Mouse (Mus musculus): ENCODE results near the gene Dand5. TPM values are rescaled to one million over a fixed set of nuclear protein-coding genes. Genes with fewer than 3 reads are reported as not detected.

The Dand5 gene
- polyA plus RNA-seq, 1 experiment from 2014 or later: 6.6 TPM

GRCm38 (mm10) chr8:84845355-84846093, 22.9 kb upstream of the Dand5 start:
- peak overlapping the region; percentile 78 for H3K27ac ChIP-seq (ENCODE audit: low read length)
- WGBS: 9% methylated on average over 12 of the region's 12 CpGs

GRCm38 (mm10) chr8:84844397-84845070, 21.9 kb upstream of the Dand5 start:
- Histone ChIP-seq H3K36me3 (ENCODE audit: control insufficient read depth, insufficient read depth) (peaks cover 41% of the 10 kb centered on the region), H3K27ac (ENCODE audit: low read length) (no peak overlapping the region), H3K9ac (ENCODE audit: low read length) (peak overlapping the region; percentile 96), H3K4me3 (ENCODE audit: low read length) (peak overlapping the region; percentile 73), H3K9me3 (replicated peaks; ENCODE audit: control insufficient read depth, low read length) (no peaks in the 10 kb centered on the region), H3K27me3 (ENCODE audit: control insufficient read depth, insufficient read depth, low read length) (no peaks in the 10 kb centered on the region), H3K4me2 (ENCODE audit: low read depth, low read length) (peak overlapping the region; percentile 91), H3K4me1 (ENCODE audit: control insufficient read depth, insufficient read depth, low read length) (peaks cover 23% of the 10 kb centered on the region)
- no peak for ATAC-seq (replicated peaks; ENCODE audit: extremely low read depth, insufficient read depth, low FRiP score)
- WGBS: 74% methylated on average over 9 of the region's 9 CpGs

More at GRCm38 (mm10) chr8:84845355-84846093, 22.9 kb upstream of the Dand5 start:
- peak overlapping the region; percentile 73 for H3K4me3 ChIP-seq (ENCODE audit: low read length)
- peak overlapping the region; percentile 91 for H3K4me2 ChIP-seq (ENCODE audit: low read depth, low read length)
- no peaks in the 10 kb centered on the region for H3K9me3 ChIP-seq (replicated peaks; ENCODE audit: control insufficient read depth, low read length)
- peak overlapping the region; percentile 96 for H3K9ac ChIP-seq (ENCODE audit: low read length)
- H3K27me3 ChIP-seq (ENCODE audit: control insufficient read depth, insufficient read depth, low read length): no peaks in the 10 kb centered on the region
- peaks cover 41% of the 10 kb centered on the region for H3K36me3 ChIP-seq (ENCODE audit: control insufficient read depth, insufficient read depth)
- peaks cover 19% of the 10 kb centered on the region for H3K4me1 ChIP-seq (ENCODE audit: control insufficient read depth, insufficient read depth, low read length)
- no peak for ATAC-seq (replicated peaks; ENCODE audit: extremely low read depth, insufficient read depth, low FRiP score)

GRCm38 (mm10) chr8:84841514-84841913, 18.9 kb upstream of the Dand5 start:
- H3K9ac ChIP-seq (ENCODE audit: low read length): no peak overlapping the region
- H3K27ac ChIP-seq (ENCODE audit: low read length): no peak overlapping the region
- H3K4me2 ChIP-seq (ENCODE audit: low read depth, low read length): no peak overlapping the region
- ATAC-seq (replicated peaks; ENCODE audit: extremely low read depth, insufficient read depth, low FRiP score): no peak
- no peaks in the 10 kb centered on the region for H3K27me3 ChIP-seq (ENCODE audit: control insufficient read depth, insufficient read depth, low read length)
- H3K36me3 ChIP-seq (ENCODE audit: control insufficient read depth, insufficient read depth): peaks cover 59% of the 10 kb centered on the region
- H3K4me3 ChIP-seq (ENCODE audit: low read length): no peak overlapping the region
- peaks cover 19% of the 10 kb centered on the region for H3K4me1 ChIP-seq (ENCODE audit: control insufficient read depth, insufficient read depth, low read length)
- H3K9me3 ChIP-seq (replicated peaks; ENCODE audit: control insufficient read depth, low read length): no peaks in the 10 kb centered on the region
- 75% methylated on average over 1 of the region's 1 CpGs for WGBS

- WGBS: under 1% methylated on average over 51 of the region's 55 CpGs
Measured at GRCm38 (mm10) chr8:84840248-84840999, 17.8 kb upstream of the Dand5 start, which contains the start of gene Rad23a. Gene Rad23a (minus strand): TSS chr8:84840665.

GRCm38 (mm10) chr8:84839875-84840247, 17.2 kb upstream of the Dand5 start:
- Histone ChIP-seq H3K27me3 (ENCODE audit: control insufficient read depth, insufficient read depth, low read length) (no peaks in the 10 kb centered on the region), H3K4me1 (ENCODE audit: control insufficient read depth, insufficient read depth, low read length) (peaks cover 25% of the 10 kb centered on the region)
- under 1% methylated on average over 7 of the region's 7 CpGs for WGBS

More at GRCm38 (mm10) chr8:84840248-84840999, 17.8 kb upstream of the Dand5 start, which contains the start of gene Rad23a:
- Histone ChIP-seq H3K36me3 (ENCODE audit: control insufficient read depth, insufficient read depth) (peaks cover 66% of the 10 kb centered on the region), H3K4me2 (ENCODE audit: low read depth, low read length) (peak within 1 kb of the TSS; percentile 82), H3K9me3 (replicated peaks; ENCODE audit: control insufficient read depth, low read length) (no peaks in the 10 kb centered on the region), H3K27ac (ENCODE audit: low read length) (peak within 1 kb of the TSS; percentile 93), H3K27me3 (ENCODE audit: control insufficient read depth, insufficient read depth, low read length) (no peaks in the 10 kb centered on the region), H3K4me1 (ENCODE audit: control insufficient read depth, insufficient read depth, low read length) (peaks cover 25% of the 10 kb centered on the region), H3K9ac (ENCODE audit: low read length) (peak within 1 kb of the TSS; percentile 92), H3K4me3 (ENCODE audit: low read length) (peak within 1 kb of the TSS; percentile 90)
- peak; percentile 92 for ATAC-seq (replicated peaks; ENCODE audit: extremely low read depth, insufficient read depth, low FRiP score)

GRCm38 (mm10) chr8:84839411-84839810, 16.8 kb upstream of the Dand5 start:
- Histone ChIP-seq H3K27me3 (ENCODE audit: control insufficient read depth, insufficient read depth, low read length) (no peaks in the 10 kb centered on the region), H3K27ac (ENCODE audit: low read length) (0 out of 2 replicates have a peak overlapping the region, but pooled peaks have one; percentile 93), H3K4me1 (ENCODE audit: control insufficient read depth, insufficient read depth, low read length) (peaks cover 23% of the 10 kb centered on the region), H3K9ac (ENCODE audit: low read length) (peak overlapping the region; percentile 92), H3K9me3 (replicated peaks; ENCODE audit: control insufficient read depth, low read length) (no peaks in the 10 kb centered on the region), H3K4me2 (ENCODE audit: low read depth, low read length) (peak overlapping the region; percentile 82), H3K4me3 (ENCODE audit: low read length) (peak overlapping the region; percentile 90), H3K36me3 (ENCODE audit: control insufficient read depth, insufficient read depth) (peaks cover 65% of the 10 kb centered on the region)
- 89% methylated on average over 2 of the region's 2 CpGs for WGBS
- no peak for ATAC-seq (replicated peaks; ENCODE audit: extremely low read depth, insufficient read depth, low FRiP score)

More at GRCm38 (mm10) chr8:84839875-84840247, 17.2 kb upstream of the Dand5 start:
- H3K9me3 ChIP-seq (replicated peaks; ENCODE audit: control insufficient read depth, low read length): no peaks in the 10 kb centered on the region
- peak overlapping the region; percentile 82 for H3K4me2 ChIP-seq (ENCODE audit: low read depth, low read length)
- peak overlapping the region; percentile 93 for H3K27ac ChIP-seq (ENCODE audit: low read length)
- H3K36me3 ChIP-seq (ENCODE audit: control insufficient read depth, insufficient read depth): peaks cover 66% of the 10 kb centered on the region
- H3K9ac ChIP-seq (ENCODE audit: low read length): peak overlapping the region; percentile 92
- H3K4me3 ChIP-seq (ENCODE audit: low read length): peak overlapping the region; percentile 90
- ATAC-seq (replicated peaks; ENCODE audit: extremely low read depth, insufficient read depth, low FRiP score): no peak

- no peak for ATAC-seq (replicated peaks; ENCODE audit: extremely low read depth, insufficient read depth, low FRiP score)
- Histone ChIP-seq H3K27me3 (ENCODE audit: control insufficient read depth, insufficient read depth, low read length) (no peaks in the 10 kb centered on the region), H3K9ac (ENCODE audit: low read length) (no peak overlapping the region), H3K36me3 (ENCODE audit: control insufficient read depth, insufficient read depth) (peaks cover 61% of the 10 kb centered on the region), H3K4me3 (ENCODE audit: low read length) (no peak overlapping the region), H3K4me2 (ENCODE audit: low read depth, low read length) (no peak overlapping the region), H3K9me3 (replicated peaks; ENCODE audit: control insufficient read depth, low read length) (no peaks in the 10 kb centered on the region), H3K27ac (ENCODE audit: low read length) (no peak overlapping the region), H3K4me1 (ENCODE audit: control insufficient read depth, insufficient read depth, low read length) (peaks cover 21% of the 10 kb centered on the region)
- 81% methylated on average over 5 of the region's 5 CpGs for WGBS
Measured at GRCm38 (mm10) chr8:84838513-84838912, 15.9 kb upstream of the Dand5 start.

GRCm38 (mm10) chr8:84837912-84838470, 15.4 kb upstream of the Dand5 start:
- Histone ChIP-seq H3K4me2 (ENCODE audit: low read depth, low read length) (no peak overlapping the region), H3K4me3 (ENCODE audit: low read length) (no peak overlapping the region), H3K9me3 (replicated peaks; ENCODE audit: control insufficient read depth, low read length) (no peaks in the 10 kb centered on the region), H3K27ac (ENCODE audit: low read length) (no peak overlapping the region), H3K4me1 (ENCODE audit: control insufficient read depth, insufficient read depth, low read length) (peaks cover 23% of the 10 kb centered on the region), H3K27me3 (ENCODE audit: control insufficient read depth, insufficient read depth, low read length) (no peaks in the 10 kb centered on the region), H3K9ac (ENCODE audit: low read length) (no peak overlapping the region), H3K36me3 (ENCODE audit: control insufficient read depth, insufficient read depth) (peaks cover 56% of the 10 kb centered on the region)
- ATAC-seq (replicated peaks; ENCODE audit: extremely low read depth, insufficient read depth, low FRiP score): no peak
- WGBS: 82% methylated on average over 15 of the region's 15 CpGs
